Mouse (Mus musculus) limb, embryonic 15.5 days (tissue): ENCODE results near the gene Fxn. TPM values are rescaled to one million over a fixed set of nuclear protein-coding genes. Genes with fewer than 3 reads are reported as not detected.

Experiments
- polyA plus RNA-seq: library from polyadenylated mRNA; unstranded; fragments of >200 nt; fragmentation: Nextera tagmentation; extraction: Ambion mirVana; gene quantifications from 2 replicates; pipeline ENCODE4 v1.2.1, GENCODE M21; 2015

The Fxn gene
- polyA plus RNA-seq, 1 experiment from 2014 or later: 36.0 TPM

Other genes with a start within 250 kb of the Fxn start
- gene Fam189a2, start 249.6 kb downstream of the Fxn start, polyA plus RNA-seq: 0.95 and 1.2 TPM in 2 replicates
- gene Tjp2, start 55.6 kb downstream of the Fxn start, polyA plus RNA-seq: 17.2 and 20.6 TPM in 2 replicates
- 41.0 and 49.4 TPM in 2 replicates for gene Fam122a, start 196.8 kb upstream of the Fxn start, polyA plus RNA-seq